Mouse (Mus musculus) embryonic facial prominence, embryonic 11.5 days (tissue): ENCODE results near the gene B4galnt2. TPM values are rescaled to one million over a fixed set of nuclear protein-coding genes. Genes with fewer than 3 reads are reported as not detected.

Experiments used
- ATAC-seq: fragments of 200-750 bp; cut with Nextera tagmentation; replicated peaks from 2 replicates; pipeline ENCODE4 v1.8.0; 2017; ENCODE audit warnings: low read depth; ENCODE audit not compliant: insufficient number of reproducible peaks, low FRiP score, low TSS enrichment
- DNase-seq: peaks from one replicate; pipeline ENCODE4 v3.0.0-alpha.2; 2015; ENCODE audit warnings: low spot score
- H3K27ac ChIP-seq: fragments of 300-500 bp; sonication (generic); replicated peaks from 2 replicates; pipeline ENCODE4 v1.5.1; 2014; ENCODE audit warnings: mild to moderate bottlenecking, low read depth, low read length, control low read depth
- H3K27me3 ChIP-seq: fragments of 300-500 bp; sonication (generic); 2 replicates; pipeline ENCODE4 v1.6.1; 2014; ENCODE audit warnings: mild to moderate bottlenecking, low read length, moderate library complexity, mixed read lengths; ENCODE audit not compliant: control insufficient read depth, insufficient read depth
- H3K36me3 ChIP-seq: fragments of 300-500 bp; sonication (generic); replicated peaks from 2 replicates; pipeline ENCODE4 v1.6.1; 2014; ENCODE audit warnings: low read depth, mild to moderate bottlenecking, low read length, moderate library complexity, mixed read lengths; ENCODE audit not compliant: control insufficient read depth, insufficient read depth
- H3K4me1 ChIP-seq: fragments of 300-500 bp; sonication (generic); 2 replicates; pipeline ENCODE4 v1.6.1; 2014; ENCODE audit warnings: low read length, mixed read lengths; ENCODE audit not compliant: control insufficient read depth, insufficient read depth
- H3K4me2 ChIP-seq: fragments of 300-500 bp; sonication (generic); 2 replicates; pipeline ENCODE4 v1.6.1; 2014; ENCODE audit warnings: low read depth, mild to moderate bottlenecking, control low read depth, low read length, moderate library complexity
- H3K4me3 ChIP-seq: fragments of 300-500 bp; sonication (generic); 2 replicates; pipeline ENCODE4 v1.5.1; 2014; ENCODE audit warnings: low read depth, low read length, control low read depth
- H3K9ac ChIP-seq: fragments of 300-500 bp; sonication (generic); replicated peaks from 2 replicates; pipeline ENCODE4 v1.6.1; 2014; ENCODE audit warnings: mild to moderate bottlenecking, control low read depth, low read length
- H3K9me3 ChIP-seq: fragments of 300-500 bp; sonication (generic); replicated peaks from 2 replicates; pipeline ENCODE4 v1.6.1; 2016; ENCODE audit warnings: mild to moderate bottlenecking, low read length, inconsistent platforms, mixed read lengths; ENCODE audit not compliant: control insufficient read depth
- WGBS: fragments of 180-500 bp; shearing (Covaris S2); extraction: QIAGEN DNeasy Blood & Tissue Kit; methylation state at CpG from one replicate; pipeline ENCODE4 v1.1.7; 2014; 5-methylcytosine and 5-hydroxymethylcytosine counted together
- polyA plus RNA-seq: library from polyadenylated mRNA; unstranded; fragments of >200 nt; fragmentation: Nextera tagmentation; extraction: Ambion mirVana; gene quantifications from 2 replicates; pipeline ENCODE4 v1.2.1, GENCODE M21; 2014

Gene B4galnt2
- polyA plus RNA-seq, 1 experiment from 2014 or later: not detected

GRCm38 (mm10) chr11:95826317-95827167, 88.1 kb downstream of the B4galnt2 start:
- Histone ChIP-seq H3K9me3 (no peaks in the 10 kb centered on the region), H3K27me3 (peaks cover 47% of the 10 kb centered on the region), H3K4me3 (no peak overlapping the region), H3K36me3 (no peaks in the 10 kb centered on the region), H3K27ac (no peak overlapping the region), H3K9ac (no peak overlapping the region), H3K4me2 (no peak overlapping the region), H3K4me1 (peaks cover 9% of the 10 kb centered on the region; the same call in 1 of the 2 replicates)
- DNase-seq (no peak), ATAC-seq (no peak)
- WGBS: 59% methylated on average over 6 of the region's 6 CpGs

GRCm38 (mm10) chr11:95825625-95826024, 89.1 kb downstream of the B4galnt2 start:
- Histone ChIP-seq H3K4me3 (no peak overlapping the region), H3K9me3 (no peaks in the 10 kb centered on the region), H3K36me3 (no peaks in the 10 kb centered on the region), H3K27me3 (peaks cover 38% of the 10 kb centered on the region), H3K27ac (no peak overlapping the region), H3K4me2 (no peak overlapping the region), H3K4me1 (0 out of 2 replicates have a peak, but pooled peaks cover 4% of the 10 kb centered on the region), H3K9ac (no peak overlapping the region)
- ATAC-seq (no peak), DNase-seq (no peak)
- WGBS: 52% methylated on average over 3 of the region's 3 CpGs

GRCm38 (mm10) chr11:95824877-95825243, 89.8 kb downstream of the B4galnt2 start:
- Histone ChIP-seq H3K27me3 (peaks cover 30% of the 10 kb centered on the region), H3K4me1 (no peaks in the 10 kb centered on the region), H3K4me3 (peak overlapping the region; percentile 61), H3K36me3 (no peaks in the 10 kb centered on the region), H3K27ac (no peak overlapping the region), H3K9ac (peak overlapping the region; percentile 66), H3K4me2 (peak overlapping the region; percentile 77), H3K9me3 (no peaks in the 10 kb centered on the region)
- 3% methylated on average over 11 of the region's 11 CpGs for WGBS
- ATAC-seq (peak; percentile 40), DNase-seq (no peak)

GRCm38 (mm10) chr11:95824071-95824876, 90.4 kb downstream of the B4galnt2 start, which contains the start of gene Phospho1:
Gene Phospho1, plus strand, starts transcription at chr11:95824499.
- peaks cover 24% of the 10 kb centered on the region for H3K27me3 ChIP-seq

GRCm38 (mm10) chr11:95822437-95822836, 92.3 kb downstream of the B4galnt2 start:
- Histone ChIP-seq H3K9ac (no peak overlapping the region), H3K27ac (no peak overlapping the region), H3K27me3 (peaks cover 17% of the 10 kb centered on the region), H3K36me3 (no peaks in the 10 kb centered on the region), H3K9me3 (no peaks in the 10 kb centered on the region), H3K4me3 (no peak overlapping the region), H3K4me1 (no peaks in the 10 kb centered on the region), H3K4me2 (no peak overlapping the region)
- 89% methylated on average over 4 of the region's 4 CpGs for WGBS
- ATAC-seq (no peak), DNase-seq (no peak)

More at GRCm38 (mm10) chr11:95824071-95824876, 90.4 kb downstream of the B4galnt2 start, which contains the start of gene Phospho1:
- Histone ChIP-seq H3K9ac (peak within 1 kb of the TSS; percentile 66), H3K9me3 (no peaks in the 10 kb centered on the region), H3K27ac (no peak within 1 kb of the TSS), H3K4me3 (peak within 1 kb of the TSS; percentile 61), H3K4me1 (no peaks in the 10 kb centered on the region), H3K36me3 (no peaks in the 10 kb centered on the region), H3K4me2 (peak within 1 kb of the TSS; percentile 77)
- DNase-seq (peak; percentile 92), ATAC-seq (peak; percentile 90)
- under 1% methylated on average over 71 of the region's 78 CpGs for WGBS

- Histone ChIP-seq H3K9ac (no peak overlapping the region), H3K4me1 (no peaks in the 10 kb centered on the region), H3K27me3 (peaks cover 14% of the 10 kb centered on the region), H3K36me3 (no peaks in the 10 kb centered on the region), H3K4me3 (no peak overlapping the region), H3K9me3 (no peaks in the 10 kb centered on the region), H3K27ac (no peak overlapping the region), H3K4me2 (no peak overlapping the region)
- DNase-seq (no peak), ATAC-seq (no peak)
- 83% methylated on average over 3 of the region's 3 CpGs for WGBS
Measured at GRCm38 (mm10) chr11:95821511-95821910, 93.2 kb downstream of the B4galnt2 start.

- no peak for DNase-seq
- no peak overlapping the region for H3K4me3 ChIP-seq
- H3K27ac ChIP-seq: no peak overlapping the region
- no peak overlapping the region for H3K9ac ChIP-seq
- H3K9me3 ChIP-seq: no peaks in the 10 kb centered on the region
- peaks cover 3% of the 10 kb centered on the region; the same call in 1 of the 2 replicates for H3K27me3 ChIP-seq
- H3K4me1 ChIP-seq: no peaks in the 10 kb centered on the region
- H3K36me3 ChIP-seq: no peaks in the 10 kb centered on the region
- 84% methylated on average over 8 of the region's 8 CpGs for WGBS
- H3K4me2 ChIP-seq: no peak overlapping the region
- no peak for ATAC-seq
Measured at GRCm38 (mm10) chr11:95819138-95819537, 95.6 kb downstream of the B4galnt2 start.
